Mouse (Mus musculus) kidney, embryonic 16.5 days (tissue): Measurements from ENCODE around the gene Aven. TPM values are rescaled to one million over a fixed set of nuclear protein-coding genes. Genes with fewer than 3 reads are reported as not detected.

Source experiments
- ATAC-seq: fragments of 200-750 bp; cut with Nextera tagmentation; 2 replicates; pipeline ENCODE4 v1.8.0; 2017; ENCODE audit warnings: moderate TSS enrichment; ENCODE audit not compliant: low FRiP score, low TSS enrichment
- H3K27ac ChIP-seq: fragments of 300-500 bp; sonication (generic); 2 replicates; pipeline ENCODE4 v1.5.1; 2014; ENCODE audit warnings: low read length
- H3K27me3 ChIP-seq: fragments of 300-500 bp; sonication (generic); 2 replicates; pipeline ENCODE4 v1.6.1; 2014; ENCODE audit warnings: low read length, control low read depth, mixed read lengths; ENCODE audit not compliant: insufficient read depth
- H3K36me3 ChIP-seq: fragments of 300-500 bp; sonication (generic); 2 replicates; pipeline ENCODE4 v1.6.1; 2014; ENCODE audit warnings: low read length, control low read depth, mixed read lengths; ENCODE audit not compliant: insufficient read depth
- H3K4me1 ChIP-seq: fragments of 300-500 bp; sonication (generic); 2 replicates; pipeline ENCODE4 v1.6.1; 2014; ENCODE audit warnings: low read length, control low read depth, mixed read lengths; ENCODE audit not compliant: insufficient read depth
- H3K4me2 ChIP-seq: fragments of 300-500 bp; sonication (generic); replicated peaks from 2 replicates; pipeline ENCODE4 v1.6.1; 2014; ENCODE audit warnings: low read depth, low read length
- H3K4me3 ChIP-seq: fragments of 300-500 bp; sonication (generic); 2 replicates; pipeline ENCODE4 v1.5.1; 2014; ENCODE audit warnings: mild to moderate bottlenecking, low read length
- H3K9ac ChIP-seq: fragments of 300-500 bp; sonication (generic); replicated peaks from 2 replicates; pipeline ENCODE4 v1.6.1; 2014; ENCODE audit warnings: low read length
- H3K9me3 ChIP-seq: fragments of 300-500 bp; sonication (generic); 2 replicates; pipeline ENCODE4 v1.6.1; 2016; ENCODE audit warnings: low read length, control low read depth
- WGBS: fragments of 180-500 bp; shearing (Covaris S2); extraction: QIAGEN DNeasy Blood & Tissue Kit; methylation state at CpG from one replicate; pipeline ENCODE4 v1.1.7; 2014; 5-methylcytosine and 5-hydroxymethylcytosine counted together
- polyA plus RNA-seq: library from polyadenylated mRNA; unstranded; fragments of >200 nt; fragmentation: Nextera tagmentation; extraction: Ambion mirVana; gene quantifications from 2 replicates; pipeline ENCODE4 v1.2.1, GENCODE M21; 2015

Aven gene
- polyA plus RNA-seq, 1 experiment from 2014 or later: 7.3 TPM

GRCm38 (mm10) chr2:112617206-112617605 lies 124.4 kb downstream of the Aven start:
- no peak overlapping the region for H3K4me2 ChIP-seq
- WGBS: 26% methylated on average over 3 of the region's 3 CpGs
- ATAC-seq: peak; percentile 88

GRCm38 (mm10) chr2:112625156-112625555 lies 132.4 kb downstream of the Aven start:
- WGBS: 80% methylated on average over 3 of the region's 3 CpGs
- H3K9me3 ChIP-seq: no peaks in the 10 kb centered on the region
- H3K4me2 ChIP-seq: no peak overlapping the region
- ATAC-seq: no peak
- no peak overlapping the region for H3K4me3 ChIP-seq
- H3K27ac ChIP-seq: no peak overlapping the region
- H3K36me3 ChIP-seq: no peaks in the 10 kb centered on the region
- H3K9ac ChIP-seq: no peak overlapping the region
- H3K27me3 ChIP-seq: no peaks in the 10 kb centered on the region
- no peaks in the 10 kb centered on the region for H3K4me1 ChIP-seq

More at GRCm38 (mm10) chr2:112617206-112617605, 124.4 kb downstream of the Aven start:
- Histone ChIP-seq H3K4me1 (no peaks in the 10 kb centered on the region), H3K27ac (no peak overlapping the region), H3K27me3 (no peaks in the 10 kb centered on the region), H3K4me3 (no peak overlapping the region), H3K36me3 (no peaks in the 10 kb centered on the region), H3K9me3 (no peaks in the 10 kb centered on the region), H3K9ac (no peak overlapping the region)

- peak; percentile 78; the same call in 1 of the 2 replicates for ATAC-seq
- Histone ChIP-seq H3K4me1 (no peaks in the 10 kb centered on the region), H3K36me3 (no peaks in the 10 kb centered on the region), H3K4me2 (no peak overlapping the region), H3K27ac (no peak overlapping the region), H3K9me3 (no peaks in the 10 kb centered on the region), H3K9ac (no peak overlapping the region), H3K4me3 (no peak overlapping the region), H3K27me3 (no peaks in the 10 kb centered on the region)
- 47% methylated on average over 11 of the region's 11 CpGs for WGBS
Measured at GRCm38 (mm10) chr2:112630669-112631068, 137.9 kb downstream of the Aven start.

GRCm38 (mm10) chr2:112632536-112632935 lies 139.8 kb downstream of the Aven start:
- Histone ChIP-seq H3K9ac (no peak overlapping the region), H3K4me2 (no peak overlapping the region), H3K27me3 (no peaks in the 10 kb centered on the region), H3K9me3 (no peaks in the 10 kb centered on the region), H3K4me1 (no peaks in the 10 kb centered on the region), H3K27ac (no peak overlapping the region), H3K36me3 (no peaks in the 10 kb centered on the region), H3K4me3 (no peak overlapping the region)
- ATAC-seq: no peak
- 93% methylated on average over 9 of the region's 9 CpGs for WGBS

GRCm38 (mm10) chr2:112637206-112637605 lies 144.4 kb downstream of the Aven start:
- no peak overlapping the region for H3K27ac ChIP-seq
- 95% methylated on average over 5 of the region's 5 CpGs for WGBS
- H3K9ac ChIP-seq: no peak overlapping the region
- no peaks in the 10 kb centered on the region for H3K36me3 ChIP-seq
- no peak overlapping the region for H3K4me2 ChIP-seq
- H3K27me3 ChIP-seq: no peaks in the 10 kb centered on the region
- H3K4me3 ChIP-seq: no peak overlapping the region
- H3K9me3 ChIP-seq: no peaks in the 10 kb centered on the region
- no peaks in the 10 kb centered on the region for H3K4me1 ChIP-seq
- no peak for ATAC-seq

GRCm38 (mm10) chr2:112653836-112654235 lies 161.1 kb downstream of the Aven start:
- Histone ChIP-seq H3K4me1 (no peaks in the 10 kb centered on the region), H3K4me2 (no peak overlapping the region), H3K27ac (no peak overlapping the region), H3K4me3 (no peak overlapping the region), H3K36me3 (no peaks in the 10 kb centered on the region), H3K9ac (no peak overlapping the region), H3K27me3 (no peaks in the 10 kb centered on the region), H3K9me3 (no peaks in the 10 kb centered on the region)
- no peak for ATAC-seq
- 81% methylated on average over 3 of the region's 3 CpGs for WGBS

- H3K9ac ChIP-seq: no peak overlapping the region
- no peaks in the 10 kb centered on the region for H3K4me1 ChIP-seq
- H3K36me3 ChIP-seq: no peaks in the 10 kb centered on the region
- H3K4me3 ChIP-seq: no peak overlapping the region
- WGBS: 69% methylated on average over 5 of the region's 5 CpGs
- no peaks in the 10 kb centered on the region for H3K9me3 ChIP-seq
- no peak overlapping the region for H3K4me2 ChIP-seq
- no peak overlapping the region for H3K27ac ChIP-seq
- no peaks in the 10 kb centered on the region for H3K27me3 ChIP-seq
- no peak for ATAC-seq
Measured at GRCm38 (mm10) chr2:112656131-112656530, 163.4 kb downstream of the Aven start.

GRCm38 (mm10) chr2:112669461-112669860 lies 176.7 kb downstream of the Aven start:
- Histone ChIP-seq H3K9me3 (no peaks in the 10 kb centered on the region), H3K9ac (no peak overlapping the region), H3K4me2 (no peak overlapping the region), H3K27ac (no peak overlapping the region), H3K36me3 (no peaks in the 10 kb centered on the region), H3K4me1 (no peaks in the 10 kb centered on the region), H3K27me3 (no peaks in the 10 kb centered on the region), H3K4me3 (no peak overlapping the region)
- 87% methylated on average over 3 of the region's 3 CpGs for WGBS
- no peak for ATAC-seq

GRCm38 (mm10) chr2:112676175-112676574 lies 183.4 kb downstream of the Aven start:
- Histone ChIP-seq H3K9me3 (no peaks in the 10 kb centered on the region), H3K36me3 (no peaks in the 10 kb centered on the region), H3K4me1 (no peaks in the 10 kb centered on the region), H3K4me2 (no peak overlapping the region), H3K4me3 (no peak overlapping the region), H3K9ac (no peak overlapping the region), H3K27ac (no peak overlapping the region), H3K27me3 (no peaks in the 10 kb centered on the region)
- ATAC-seq: no peak
- 82% methylated on average over 2 of the region's 2 CpGs for WGBS

- H3K9ac ChIP-seq: no peak overlapping the region
- H3K27ac ChIP-seq: no peak overlapping the region
- no peaks in the 10 kb centered on the region for H3K9me3 ChIP-seq
- no peaks in the 10 kb centered on the region for H3K27me3 ChIP-seq
- no peak overlapping the region for H3K4me3 ChIP-seq
- no peak for ATAC-seq
- no peaks in the 10 kb centered on the region for H3K36me3 ChIP-seq
- 66% methylated on average over 1 of the region's 1 CpGs for WGBS
- H3K4me2 ChIP-seq: no peak overlapping the region
- H3K4me1 ChIP-seq: no peaks in the 10 kb centered on the region
Measured at GRCm38 (mm10) chr2:112676721-112677120, 184.0 kb downstream of the Aven start.
